Mouse (Mus musculus): Measurements from ENCODE around the gene Nav2. TPM values are rescaled to one million over a fixed set of nuclear protein-coding genes. Genes with fewer than 3 reads are reported as not detected.

The Nav2 gene
- polyA plus RNA-seq, 1 experiment = 46.2 TPM

DNA sequence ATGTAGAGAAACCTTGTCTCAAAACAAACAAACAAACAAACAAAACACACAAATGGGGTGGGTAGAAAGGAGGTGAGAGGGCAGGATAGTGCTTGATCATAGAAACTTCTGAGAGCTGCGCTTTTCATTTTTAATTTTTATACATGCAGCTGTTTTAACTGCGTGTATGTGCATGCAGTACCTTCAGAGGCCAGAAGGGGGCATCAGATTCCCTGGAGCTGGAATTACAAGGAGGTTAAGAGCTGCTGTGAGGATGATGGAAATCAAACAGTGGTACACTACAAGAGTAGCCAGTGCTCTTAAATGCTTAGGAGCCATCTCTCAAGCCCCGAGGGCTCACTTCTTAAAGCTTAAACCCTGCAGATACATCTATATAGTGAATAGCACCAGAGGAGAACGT, 584.7 kb downstream of the Nav2 start:
- H3K4me3 ChIP-seq (ENCODE audit: control insufficient read depth, insufficient read depth, low read length) = no peak overlapping the region
- peaks cover 15% of the 10 kb centered on the region for H3K4me1 ChIP-seq (replicated peaks; ENCODE audit: control insufficient read depth, insufficient read depth, low read length)
- TF ChIP-seq POLR2A (IDR thresholded peaks at IDR 0.05; ENCODE audit: control insufficient read depth, extremely low read depth, insufficient read depth, low read length, poor library complexity) = no peak
- no peak for TF ChIP-seq CTCF (IDR thresholded peaks at IDR 0.05; ENCODE audit: borderline replicate concordance, control insufficient read depth, extremely low read depth, insufficient read depth, low read length, poor library complexity)
- H3K36me3 ChIP-seq (ENCODE audit: control insufficient read depth, insufficient read depth, low read length) = no peaks in the 10 kb centered on the region
- 89% methylated on average over 4 of the region's 4 CpGs for WGBS
- no peaks in the 10 kb centered on the region for H3K27me3 ChIP-seq (ENCODE audit: control insufficient read depth, insufficient read depth, low read length)
- DNase-seq = peak; percentile 53
- no peak overlapping the region for H3K27ac ChIP-seq (ENCODE audit: control insufficient read depth, insufficient read depth, low read length)

DNA sequence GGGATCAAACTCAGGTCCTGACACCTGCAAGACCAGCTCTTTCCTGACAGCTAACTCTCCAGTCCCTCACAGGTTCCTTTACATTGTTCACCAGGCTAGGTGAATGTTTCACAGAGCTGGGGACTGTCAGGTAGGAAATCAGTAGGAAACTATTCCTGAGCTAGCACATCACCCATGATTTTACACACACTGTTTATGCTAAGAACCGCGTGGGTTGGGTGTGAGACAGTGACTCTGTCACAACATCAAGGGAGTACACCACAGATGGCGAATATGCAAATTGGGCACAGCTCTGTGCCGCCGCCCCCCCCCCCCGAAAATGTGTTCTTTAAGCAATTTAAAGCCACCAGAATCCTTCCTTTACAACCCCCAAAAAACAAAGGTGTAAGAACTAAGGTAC, 586.1 kb downstream of the Nav2 start:
- H3K4me1 ChIP-seq (replicated peaks; ENCODE audit: control insufficient read depth, insufficient read depth, low read length) = peaks cover 14% of the 10 kb centered on the region
- DNase-seq = no peak
- no peak for TF ChIP-seq POLR2A (IDR thresholded peaks at IDR 0.05; ENCODE audit: control insufficient read depth, extremely low read depth, insufficient read depth, low read length, poor library complexity)
- TF ChIP-seq CTCF (IDR thresholded peaks at IDR 0.05; ENCODE audit: borderline replicate concordance, control insufficient read depth, extremely low read depth, insufficient read depth, low read length, poor library complexity) = no peak
- no peak overlapping the region for H3K4me3 ChIP-seq (ENCODE audit: control insufficient read depth, insufficient read depth, low read length)
- no peaks in the 10 kb centered on the region for H3K36me3 ChIP-seq (ENCODE audit: control insufficient read depth, insufficient read depth, low read length)
- no peaks in the 10 kb centered on the region for H3K27me3 ChIP-seq (ENCODE audit: control insufficient read depth, insufficient read depth, low read length)
- H3K27ac ChIP-seq (ENCODE audit: control insufficient read depth, insufficient read depth, low read length) = no peak overlapping the region
- WGBS = 91% methylated on average over 6 of the region's 6 CpGs

DNA sequence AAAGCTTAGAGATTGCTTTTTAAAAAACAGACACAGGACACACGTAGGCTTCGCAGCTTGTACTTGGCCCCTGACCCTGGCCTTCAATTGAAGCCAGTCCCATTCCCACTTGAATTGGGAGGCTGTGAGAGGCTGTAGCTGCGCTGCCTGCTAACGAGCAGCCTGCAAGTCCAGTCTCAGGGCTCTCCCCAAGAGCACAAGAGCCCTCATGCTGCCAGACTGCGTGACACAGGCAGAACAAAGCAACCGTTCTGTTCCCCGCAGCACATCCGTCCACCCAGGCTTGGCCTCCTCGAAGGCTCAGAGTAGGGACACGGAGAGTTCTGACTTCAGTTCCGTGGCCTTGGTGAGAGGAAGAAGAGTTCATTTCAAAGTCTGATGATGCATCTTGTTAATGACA, 587.6 kb downstream of the Nav2 start:
- TF ChIP-seq POLR2A (IDR thresholded peaks at IDR 0.05; ENCODE audit: control insufficient read depth, extremely low read depth, insufficient read depth, low read length, poor library complexity) = no peak
- no peak for TF ChIP-seq CTCF (IDR thresholded peaks at IDR 0.05; ENCODE audit: borderline replicate concordance, control insufficient read depth, extremely low read depth, insufficient read depth, low read length, poor library complexity)
- H3K4me1 ChIP-seq (replicated peaks; ENCODE audit: control insufficient read depth, insufficient read depth, low read length) = peaks cover 14% of the 10 kb centered on the region
- no peaks in the 10 kb centered on the region for H3K36me3 ChIP-seq (ENCODE audit: control insufficient read depth, insufficient read depth, low read length)
- H3K4me3 ChIP-seq (ENCODE audit: control insufficient read depth, insufficient read depth, low read length) = no peak overlapping the region
- DNase-seq = no peak
- no peak overlapping the region for H3K27ac ChIP-seq (ENCODE audit: control insufficient read depth, insufficient read depth, low read length)
- H3K27me3 ChIP-seq (ENCODE audit: control insufficient read depth, insufficient read depth, low read length) = no peaks in the 10 kb centered on the region
- WGBS = 71% methylated on average over 11 of the region's 11 CpGs

- 9% methylated on average over 13 of the region's 13 CpGs for WGBS
- Histone ChIP-seq H3K36me3 (ENCODE audit: control insufficient read depth, insufficient read depth, low read length) (no peaks in the 10 kb centered on the region), H3K27ac (ENCODE audit: control insufficient read depth, insufficient read depth, low read length) (no peak overlapping the region), H3K4me3 (ENCODE audit: control insufficient read depth, insufficient read depth, low read length) (no peak overlapping the region), H3K4me1 (replicated peaks; ENCODE audit: control insufficient read depth, insufficient read depth, low read length) (peaks cover 14% of the 10 kb centered on the region), H3K27me3 (ENCODE audit: control insufficient read depth, insufficient read depth, low read length) (no peaks in the 10 kb centered on the region)
- DNase-seq = peak; percentile 5
- no peak for TF ChIP-seq CTCF (IDR thresholded peaks at IDR 0.05; ENCODE audit: borderline replicate concordance, control insufficient read depth, extremely low read depth, insufficient read depth, low read length, poor library complexity)
- TF ChIP-seq POLR2A (IDR thresholded peaks at IDR 0.05; ENCODE audit: control insufficient read depth, extremely low read depth, insufficient read depth, low read length, poor library complexity) = 0 out of 2 replicates have a peak, but pooled peaks have one; percentile 17
These were observed 588.4 kb downstream of the Nav2 start for GRCm38 (mm10) chr7:49496766-49497425.

- TF ChIP-seq POLR2A (IDR thresholded peaks at IDR 0.05; ENCODE audit: control insufficient read depth, extremely low read depth, insufficient read depth, low read length, poor library complexity) (no peak), CTCF (IDR thresholded peaks at IDR 0.05; ENCODE audit: borderline replicate concordance, control insufficient read depth, extremely low read depth, insufficient read depth, low read length, poor library complexity) (no peak)
- no peaks in the 10 kb centered on the region for H3K36me3 ChIP-seq (ENCODE audit: control insufficient read depth, insufficient read depth, low read length)
- 58% methylated on average over 4 of the region's 4 CpGs for WGBS
- H3K4me1 ChIP-seq (replicated peaks; ENCODE audit: control insufficient read depth, insufficient read depth, low read length) = peaks cover 14% of the 10 kb centered on the region
- no peak overlapping the region for H3K4me3 ChIP-seq (ENCODE audit: control insufficient read depth, insufficient read depth, low read length)
- H3K27ac ChIP-seq (ENCODE audit: control insufficient read depth, insufficient read depth, low read length) = no peak overlapping the region
- no peak for DNase-seq
- no peaks in the 10 kb centered on the region for H3K27me3 ChIP-seq (ENCODE audit: control insufficient read depth, insufficient read depth, low read length)
These were observed 588.9 kb downstream of the Nav2 start for GRCm38 (mm10) chr7:49497426-49497892.

DNA sequence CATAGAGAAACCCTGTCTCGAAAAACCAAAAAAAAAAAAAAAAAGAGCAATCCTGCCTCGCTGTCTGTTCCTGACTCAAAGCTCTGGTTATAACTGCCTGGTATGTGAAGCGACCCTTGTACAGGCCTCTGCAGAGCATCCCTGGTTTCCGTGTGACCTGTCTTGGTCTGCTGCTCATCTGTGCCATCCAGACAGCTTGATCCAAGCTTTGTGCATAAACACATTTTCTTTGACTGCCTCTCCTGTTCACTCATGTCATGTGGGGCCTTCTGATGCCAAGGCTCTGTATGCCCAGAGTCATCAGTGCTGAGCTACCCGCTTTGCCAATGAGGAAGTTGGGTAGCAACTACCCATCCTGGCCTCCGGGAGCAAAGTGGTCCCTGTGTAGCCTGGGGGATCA, 591.1 kb downstream of the Nav2 start:
- DNase-seq = no peak
- Histone ChIP-seq H3K4me1 (replicated peaks; ENCODE audit: control insufficient read depth, insufficient read depth, low read length) (peaks cover 14% of the 10 kb centered on the region), H3K27ac (ENCODE audit: control insufficient read depth, insufficient read depth, low read length) (no peak overlapping the region), H3K4me3 (ENCODE audit: control insufficient read depth, insufficient read depth, low read length) (no peak overlapping the region), H3K36me3 (ENCODE audit: control insufficient read depth, insufficient read depth, low read length) (no peaks in the 10 kb centered on the region), H3K27me3 (ENCODE audit: control insufficient read depth, insufficient read depth, low read length) (no peaks in the 10 kb centered on the region)
- TF ChIP-seq CTCF (IDR thresholded peaks at IDR 0.05; ENCODE audit: borderline replicate concordance, control insufficient read depth, extremely low read depth, insufficient read depth, low read length, poor library complexity) = no peak
- TF ChIP-seq POLR2A (IDR thresholded peaks at IDR 0.05; ENCODE audit: control insufficient read depth, extremely low read depth, insufficient read depth, low read length, poor library complexity) = no peak
- WGBS = 77% methylated on average over 6 of the region's 6 CpGs
